Mouse (Mus musculus) effector memory CD4-positive, alpha-beta T cell, adult 5 months (primary cell): ENCODE results near the gene Cntn2. TPM values are rescaled to one million over a fixed set of nuclear protein-coding genes. Genes with fewer than 3 reads are reported as not detected.

Experiments
- polyA plus RNA-seq: library from polyadenylated mRNA; unstranded; fragments of 100-300 nt; shearing (Covaris generic); gene quantifications from one replicate; pipeline ENCODE4 v1.2.1, GENCODE M21; 2017

Cntn2 gene
- polyA plus RNA-seq = not detected

GRCm38 (mm10) chr1:132542762-132543306 lies at the start of gene Cntn2:
Cntn2 (minus strand) TSS chr1:132543256.

GRCm38 (mm10) chr1:132506058-132506457 lies 37.0 kb downstream of the Cntn2 start, which contains the start of gene Tmem81:
Tmem81 (plus strand) TSS chr1:132506230.

GRCm38 (mm10) chr1:132476928-132477691 lies 65.9 kb downstream of the Cntn2 start, which contains the start of gene Rbbp5:
Rbbp5 (plus strand) TSS chr1:132477365.

Other genes starting within 250 kb of the Cntn2 start
- gene Klhdc8a, start 244.6 kb downstream of the Cntn2 start, polyA plus RNA-seq = not detected
- gene Nuak2, start 227.1 kb downstream of the Cntn2 start, polyA plus RNA-seq = 1.4 TPM
- not detected for gene Tmcc2, start 152.0 kb downstream of the Cntn2 start, polyA plus RNA-seq
- gene Dstyk, start 125.7 kb downstream of the Cntn2 start, polyA plus RNA-seq = 8.9 TPM
- 36.6 TPM for gene Rbbp5, start 65.9 kb downstream of the Cntn2 start, polyA plus RNA-seq
- gene Tmem81, start 37.0 kb downstream of the Cntn2 start, polyA plus RNA-seq = 4.8 TPM
- gene Nfasc, start 198.5 kb upstream of the Cntn2 start, polyA plus RNA-seq = 0.04 TPM